Mouse (Mus musculus): ENCODE results near the gene Loxl3. TPM values are rescaled to one million over a fixed set of nuclear protein-coding genes. Genes with fewer than 3 reads are reported as not detected.
A peak's percentile ranks its signal among the peaks of the same experiment; 100 is the strongest.

Gene Loxl3
- total RNA-seq (2022): 1 to 10 TPM in 3 of 4 experiments, under 1 TPM in 1; 0.97 to 1.5 (median 1.3) TPM

DNA sequence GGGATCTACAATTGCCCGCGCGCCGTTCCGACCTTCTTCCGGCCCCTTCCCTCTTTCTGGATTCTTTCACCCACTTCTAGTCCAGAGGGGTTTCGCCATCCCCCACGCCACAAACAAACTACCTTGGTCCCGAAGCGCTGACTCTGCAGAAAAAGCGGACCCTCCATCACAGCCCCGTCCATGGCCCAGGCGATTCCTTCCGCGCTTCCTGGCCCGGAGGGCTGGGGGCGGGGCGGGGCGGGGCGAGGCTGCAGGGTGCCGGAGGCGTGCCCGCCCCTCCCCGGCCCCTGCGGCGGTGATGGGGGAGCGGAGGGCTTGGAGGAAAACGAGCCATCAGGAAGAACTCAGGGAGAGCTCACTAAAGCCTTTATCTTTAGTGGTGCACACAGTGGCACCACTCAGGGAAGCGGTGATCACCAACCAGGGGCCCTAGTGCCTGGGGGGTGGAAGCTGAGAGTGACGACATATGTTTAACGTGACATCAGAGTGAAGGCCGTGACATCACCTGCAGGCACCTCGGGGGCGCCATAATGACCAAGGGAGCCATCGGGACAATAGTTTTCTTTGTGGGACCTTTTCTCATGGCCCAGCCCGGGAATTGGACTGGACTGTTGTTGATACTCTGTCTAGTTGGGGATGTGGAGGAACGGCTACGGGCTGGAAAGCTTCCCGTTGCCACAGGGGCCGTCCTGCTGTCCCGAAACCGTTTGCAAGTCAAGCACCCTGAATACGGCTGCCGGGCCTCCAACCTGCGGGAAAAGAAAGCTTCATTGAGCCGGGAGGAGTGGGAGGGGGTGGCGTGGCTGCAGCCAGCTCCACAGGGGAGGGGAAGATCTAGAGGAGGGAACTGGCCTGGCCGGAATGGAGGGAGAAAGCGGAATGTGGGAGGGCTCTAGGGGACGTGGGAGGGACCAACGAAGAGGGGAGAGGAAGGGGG lies at the start of gene Loxl3, which contains the start of gene Dok1:
TSS of gene Loxl3 (plus strand) at position 925 of the 937 bp plus-strand sequence.
TSS of gene Dok1 (minus strand) at position 223 of the 937 bp plus-strand sequence.
- peak; percentile 33 to 53 for DNase-seq (ENCODE audit: low spot score in 2 of 2)

DNA sequence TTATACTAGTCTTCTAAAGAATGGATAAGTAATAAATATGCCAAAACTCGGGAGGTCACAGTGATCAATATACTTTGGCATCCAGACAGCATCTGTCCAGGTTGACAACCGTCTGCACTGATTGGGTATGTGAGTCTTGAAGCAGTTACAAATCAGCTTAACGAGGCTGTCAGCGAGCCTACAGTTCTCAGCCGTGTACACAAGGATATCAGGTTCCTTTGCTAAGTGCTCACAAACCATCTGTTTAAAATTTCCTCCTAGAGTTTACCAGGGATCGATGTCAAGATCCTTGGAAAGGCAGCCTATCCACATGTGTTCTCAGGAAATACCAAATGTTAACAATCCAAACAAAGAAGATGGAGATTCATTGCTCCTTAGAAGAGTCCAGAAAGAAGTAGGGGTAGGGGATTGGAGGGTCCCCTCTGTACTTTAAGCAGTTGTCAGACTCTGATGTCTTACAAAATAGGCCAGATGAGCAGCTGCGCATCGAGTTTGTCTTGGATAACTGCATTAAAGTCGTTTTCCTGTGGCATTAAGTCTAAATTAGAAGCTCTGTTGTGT lies 46.5 kb upstream of the Loxl3 start:
- DNase-seq (ENCODE audit: low spot score in 2 of 2): no peak

DNA sequence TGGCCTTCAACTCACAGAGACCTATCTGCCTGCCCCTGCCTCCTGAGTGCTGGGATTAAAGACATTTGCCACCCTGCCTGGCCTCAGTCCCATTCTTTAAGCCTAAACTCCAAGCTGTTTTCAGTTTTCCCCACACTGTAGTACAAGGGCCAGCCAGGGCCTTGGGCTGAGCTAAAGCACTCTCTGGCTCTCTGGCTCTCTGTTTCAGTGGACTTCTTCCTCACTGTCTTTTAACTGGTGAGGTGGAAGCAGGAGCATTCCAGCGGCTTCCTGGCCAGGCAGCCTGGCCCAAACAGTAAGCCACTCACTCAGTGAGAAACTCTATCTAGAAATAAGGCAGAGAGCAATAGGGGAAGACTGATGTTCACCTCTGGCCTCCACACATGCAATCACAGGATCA lies 40.3 kb upstream of the Loxl3 start:
- DNase-seq (ENCODE audit: low spot score in 2 of 2): no peak

DNA sequence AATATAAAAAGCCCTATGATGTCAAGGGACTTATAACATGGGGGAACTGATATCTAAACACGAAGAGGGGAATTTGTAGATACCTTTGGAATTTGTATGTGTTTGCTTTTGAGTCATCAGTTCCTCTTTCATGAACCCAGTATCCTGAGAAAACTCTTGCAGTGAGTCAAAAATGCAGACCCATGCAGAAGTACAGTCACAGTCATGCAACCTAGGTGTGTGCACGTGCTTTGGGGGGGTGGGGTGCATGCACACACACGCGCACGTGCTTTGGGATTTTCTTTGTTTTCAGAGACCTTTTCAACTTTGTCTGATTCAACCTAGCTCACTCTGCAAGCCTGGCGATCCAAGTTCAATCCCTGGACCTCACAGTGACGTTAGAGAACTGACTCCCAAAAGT lies 39.6 kb upstream of the Loxl3 start:
- no peak for DNase-seq (ENCODE audit: low spot score in 2 of 2)

DNA sequence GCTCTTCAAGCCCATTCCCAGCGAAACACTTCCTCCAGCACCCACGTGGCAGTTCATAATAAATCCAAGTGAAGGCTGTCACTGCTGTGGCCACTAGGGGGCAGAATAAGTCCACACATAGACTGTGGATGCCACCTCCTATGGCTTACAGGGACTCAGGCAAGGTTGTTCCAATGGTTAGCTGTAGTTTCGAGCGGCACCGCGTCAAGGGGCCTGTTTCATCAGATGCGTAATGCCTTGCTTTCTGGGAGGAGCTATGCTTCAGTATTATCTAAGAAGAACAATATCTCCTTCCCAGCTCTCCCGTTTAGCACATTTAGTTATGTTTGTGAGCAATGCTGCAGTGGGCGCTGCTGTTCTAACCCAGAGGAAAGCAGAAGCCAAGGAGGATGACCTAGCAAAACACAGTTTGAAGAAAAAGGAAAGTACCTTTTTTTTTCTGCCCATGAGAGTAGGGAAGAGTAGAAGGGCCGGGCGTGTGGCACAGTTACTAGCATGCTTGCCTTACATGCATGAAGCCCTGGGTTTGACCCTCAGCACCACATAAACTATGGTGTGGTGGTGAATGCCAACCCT lies 37.1 kb upstream of the Loxl3 start:
- DNase-seq (ENCODE audit: low spot score in 2 of 2): peak; percentile 91

DNA sequence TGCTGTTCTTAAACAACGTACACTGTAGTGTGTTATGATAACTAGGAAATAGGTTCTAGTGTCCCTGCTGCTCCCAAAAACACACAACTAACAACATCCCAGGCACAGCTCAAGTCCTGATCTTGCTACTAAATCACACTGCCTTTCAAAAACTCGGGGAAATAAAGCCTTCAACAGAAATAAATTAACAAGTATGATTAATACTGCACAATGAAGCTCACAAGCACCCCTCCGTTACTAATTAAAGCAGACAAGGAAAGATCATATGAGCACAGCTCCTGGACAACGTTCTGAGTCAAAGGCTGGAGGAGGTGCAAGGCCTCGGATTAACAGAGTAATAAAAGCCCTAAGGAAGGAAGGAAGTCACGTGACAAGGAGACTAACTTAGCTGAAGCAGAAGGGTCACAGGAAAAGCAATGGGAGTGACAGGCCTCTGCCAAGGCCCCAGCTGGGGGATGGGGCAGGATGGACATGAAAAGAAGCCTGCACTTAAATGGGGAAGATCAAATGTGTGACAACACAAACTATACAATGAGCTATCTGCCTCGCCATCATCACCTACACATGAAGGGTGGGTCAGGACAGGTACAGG lies 36.4 kb upstream of the Loxl3 start:
- DNase-seq (ENCODE audit: low spot score in 2 of 2): no peak

DNA sequence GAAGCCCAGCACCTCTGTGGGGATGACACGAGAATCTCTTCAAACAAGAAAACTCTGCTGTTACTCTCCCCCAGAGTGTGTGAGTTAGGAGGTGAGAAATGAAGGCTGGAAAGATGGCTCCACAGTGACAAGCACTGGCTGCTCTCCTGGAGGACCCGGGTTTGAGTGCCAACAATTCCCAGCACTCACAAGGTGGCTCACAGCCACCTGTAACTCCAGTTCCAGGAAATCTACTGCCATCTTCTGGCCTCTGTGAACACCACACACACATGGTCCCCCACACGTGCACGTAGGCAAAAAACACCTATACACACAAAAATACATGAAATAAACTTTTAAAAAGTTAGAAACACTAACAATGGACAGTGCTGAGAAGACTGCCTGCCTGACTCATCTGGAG lies 35.6 kb upstream of the Loxl3 start:
- no peak for DNase-seq (ENCODE audit: low spot score in 2 of 2)

DNA sequence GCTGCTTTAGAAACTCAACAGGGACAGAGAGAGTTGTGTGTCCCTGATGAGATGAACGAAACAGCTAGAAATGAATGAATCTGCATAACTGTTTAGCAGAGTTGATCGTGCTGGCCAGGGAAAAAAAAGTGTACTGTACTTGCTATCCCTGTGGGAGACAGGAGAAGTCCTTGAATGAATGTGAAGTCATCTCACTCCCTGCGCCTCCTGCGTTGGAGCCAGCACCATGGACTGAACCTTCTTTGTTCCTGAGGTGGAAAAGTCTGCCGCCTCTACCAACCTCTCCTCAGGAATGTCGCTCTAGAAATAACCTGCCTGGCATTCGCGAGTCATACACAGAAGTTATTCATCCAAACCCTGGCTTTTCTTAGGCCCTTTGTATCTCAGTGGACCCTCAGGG lies 34.0 kb upstream of the Loxl3 start:
- DNase-seq (ENCODE audit: low spot score in 2 of 2): no peak

DNA sequence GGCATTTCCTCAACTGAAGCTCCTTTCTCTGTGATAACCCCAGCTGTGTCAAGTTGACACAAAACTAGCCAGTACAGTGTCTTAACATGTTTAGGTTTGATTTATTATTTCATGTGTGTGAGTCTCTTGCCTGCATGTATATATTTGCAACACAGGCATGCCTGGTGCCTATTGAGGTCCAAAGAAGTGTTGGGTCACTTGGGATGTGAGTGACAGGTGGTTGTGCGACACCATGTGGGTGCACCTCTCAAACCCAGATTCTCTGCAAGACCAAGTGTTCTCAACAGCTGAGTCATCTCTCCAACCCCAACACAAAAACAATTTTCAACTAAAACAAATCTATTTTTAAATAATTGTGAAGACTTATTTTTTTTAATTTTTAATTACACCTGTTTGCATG lies 30.9 kb upstream of the Loxl3 start:
- no peak for DNase-seq (ENCODE audit: low spot score in 2 of 2)

DNA sequence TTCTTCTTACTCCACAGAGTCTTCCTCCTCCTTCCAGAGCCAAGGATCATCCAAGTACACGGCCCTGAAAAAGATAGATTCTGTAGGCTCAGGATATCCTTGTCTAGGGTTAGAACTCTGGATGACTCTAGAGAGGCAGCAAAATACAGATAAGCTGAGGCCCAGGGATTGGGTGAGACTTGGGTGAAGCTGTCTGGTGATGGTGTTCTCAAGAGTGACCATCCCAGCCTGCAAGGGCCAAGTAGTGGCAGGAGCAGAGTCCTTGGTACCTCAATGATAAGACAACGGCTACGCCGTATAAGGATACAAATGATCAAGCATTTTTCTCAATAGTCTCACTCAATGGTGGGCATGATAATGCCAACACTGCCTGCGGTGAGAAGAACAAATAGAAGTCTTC lies 30.1 kb upstream of the Loxl3 start:
- DNase-seq (ENCODE audit: low spot score in 2 of 2): no peak

DNA sequence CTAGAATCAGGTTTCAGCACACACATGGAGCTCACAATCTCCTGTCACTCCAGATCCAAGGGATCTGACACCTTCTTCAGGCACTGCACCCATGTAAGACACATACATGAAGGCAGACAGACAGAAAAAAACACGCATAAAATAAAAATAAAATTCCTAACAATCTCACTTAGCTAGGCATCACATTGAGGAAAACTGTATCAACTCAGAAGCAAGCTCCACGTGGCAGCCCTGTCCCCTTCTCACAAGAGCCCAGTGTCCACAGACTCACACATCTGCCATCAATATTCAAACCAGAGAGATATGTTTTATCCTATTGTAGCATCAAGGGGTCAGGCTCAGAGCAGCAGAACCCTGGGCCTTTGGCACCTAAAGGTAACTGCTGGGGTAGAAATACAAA lies 29.7 kb upstream of the Loxl3 start:
- DNase-seq (ENCODE audit: low spot score in 2 of 2): no peak

DNA sequence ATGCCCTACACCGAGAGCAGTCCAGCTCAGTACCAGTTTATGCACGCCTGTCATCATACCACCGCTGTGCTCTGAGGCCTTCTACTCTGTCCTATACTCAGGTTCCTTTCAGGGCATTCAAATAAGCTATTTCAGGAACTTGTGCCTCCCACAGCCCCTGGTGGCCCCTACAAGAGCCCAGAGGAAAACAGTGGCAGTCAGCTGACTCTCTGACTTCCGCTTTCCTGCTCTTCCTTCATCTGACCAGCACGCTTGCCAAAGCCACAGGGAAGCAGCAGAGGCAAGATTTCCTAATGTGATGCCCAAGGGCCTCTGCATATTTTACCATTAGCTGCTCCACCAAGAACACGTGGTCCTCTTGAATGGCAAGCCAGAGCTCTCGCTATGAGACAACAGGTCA lies 29.1 kb upstream of the Loxl3 start:
- no peak for DNase-seq (ENCODE audit: low spot score in 2 of 2)

DNA sequence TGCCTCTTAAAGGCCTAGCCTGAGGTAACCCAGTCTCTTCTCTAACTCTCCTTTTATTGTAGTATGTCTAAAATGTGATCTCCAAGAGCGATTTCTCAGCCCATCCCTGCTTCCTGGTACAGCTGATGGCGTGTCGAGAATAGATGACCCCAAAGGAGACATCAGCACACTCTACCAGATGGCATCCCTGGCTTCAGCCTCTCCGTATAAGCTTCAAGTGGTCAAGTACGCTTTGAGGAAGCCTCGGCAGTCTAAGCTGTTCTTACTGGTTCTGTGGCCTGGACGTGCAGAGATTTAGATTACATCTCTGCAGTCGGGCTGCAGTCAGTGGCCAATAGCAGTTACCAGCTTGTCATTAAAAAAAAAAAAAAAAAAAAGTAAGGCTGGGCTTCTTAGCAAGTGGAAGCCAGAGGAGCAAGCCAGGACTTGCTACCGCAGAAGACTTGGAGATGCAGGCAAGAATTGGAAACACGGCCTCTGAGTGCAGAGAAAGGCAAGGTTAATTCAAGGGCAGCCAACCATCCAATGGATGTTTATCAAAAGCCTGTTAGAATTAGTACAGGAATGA lies 28.4 kb upstream of the Loxl3 start:
- no peak for DNase-seq (ENCODE audit: low spot score in 2 of 2)

DNA sequence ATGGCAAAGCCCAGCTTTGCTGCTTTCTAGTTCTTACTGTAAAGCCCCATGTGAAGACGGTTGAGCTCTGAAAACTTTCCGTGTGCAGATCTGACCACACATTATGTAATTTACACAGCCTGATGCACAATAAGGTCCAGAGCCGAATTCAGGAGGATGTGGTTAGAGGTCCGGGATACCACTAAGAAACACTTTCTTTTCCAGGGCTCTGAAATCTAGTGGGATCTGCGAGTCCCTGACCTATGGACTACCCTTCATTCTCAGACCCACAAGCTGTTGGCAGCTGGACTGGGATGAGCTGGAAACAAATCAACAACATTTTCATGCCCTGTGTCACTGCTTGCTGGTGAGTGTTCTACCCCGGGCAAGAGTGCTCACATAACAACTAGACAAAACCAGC lies 27.9 kb upstream of the Loxl3 start:
- DNase-seq (ENCODE audit: low spot score in 2 of 2): no peak

DNA sequence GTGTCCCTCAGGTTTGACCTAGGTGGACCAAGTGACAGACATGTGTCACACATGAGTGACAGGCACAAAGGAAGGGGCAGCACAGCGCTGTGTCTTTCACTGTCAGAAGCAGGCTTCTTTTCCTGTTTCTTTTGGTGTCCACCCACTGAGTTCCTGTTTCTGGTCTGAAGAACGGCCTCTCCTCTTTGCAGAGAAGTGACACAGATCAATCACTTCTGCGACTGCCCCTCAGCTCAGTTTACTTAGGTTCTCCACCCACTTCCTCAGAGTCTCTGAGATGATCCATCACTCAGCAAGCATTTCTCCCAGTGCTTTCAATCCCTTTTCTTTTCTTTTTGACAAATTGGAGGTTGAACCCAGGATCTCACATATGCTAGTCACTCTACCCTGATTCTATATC lies 25.3 kb upstream of the Loxl3 start:
- no peak for DNase-seq (ENCODE audit: low spot score in 2 of 2)

DNA sequence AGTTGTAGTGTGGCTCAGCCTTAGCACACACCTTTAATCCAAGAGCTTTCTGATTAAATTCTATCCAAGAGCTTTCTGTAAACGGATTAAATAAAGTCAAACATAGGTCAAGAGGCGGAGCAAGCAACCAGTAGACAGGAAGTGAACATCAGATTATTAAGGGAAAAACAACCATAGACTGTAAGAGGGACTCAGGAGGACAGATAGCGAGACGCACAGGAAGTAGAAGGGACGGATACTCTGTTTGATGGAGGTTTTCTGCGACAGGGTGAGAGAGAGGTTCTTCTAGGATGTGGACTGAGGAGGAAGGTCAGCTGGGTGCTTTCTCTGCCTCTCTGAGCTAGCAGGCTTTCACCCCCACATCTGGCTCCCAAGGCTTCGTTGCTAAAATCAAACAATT lies 24.0 kb upstream of the Loxl3 start:
- DNase-seq (ENCODE audit: low spot score in 2 of 2): no peak

DNA sequence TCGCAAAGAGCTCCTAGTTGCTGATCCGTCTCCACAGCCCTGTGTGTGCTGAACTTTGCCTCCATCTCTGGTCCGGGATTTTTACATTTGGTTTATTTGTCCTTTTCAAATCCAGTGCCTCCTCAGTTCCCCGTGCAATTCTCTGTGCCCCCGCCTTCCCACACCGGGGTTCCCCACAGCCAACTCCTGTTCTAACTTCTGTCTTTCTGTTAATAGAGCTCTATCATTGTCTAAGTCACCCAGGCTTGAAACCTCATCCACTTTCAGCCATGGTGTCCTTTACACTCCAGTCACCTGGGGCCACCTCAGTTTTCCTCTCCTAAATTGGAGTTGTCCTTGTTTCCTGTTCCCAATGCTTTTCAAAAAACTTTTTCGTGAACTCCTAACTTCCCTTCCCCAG lies 22.7 kb upstream of the Loxl3 start:
- no peak for DNase-seq (ENCODE audit: low spot score in 2 of 2)

DNA sequence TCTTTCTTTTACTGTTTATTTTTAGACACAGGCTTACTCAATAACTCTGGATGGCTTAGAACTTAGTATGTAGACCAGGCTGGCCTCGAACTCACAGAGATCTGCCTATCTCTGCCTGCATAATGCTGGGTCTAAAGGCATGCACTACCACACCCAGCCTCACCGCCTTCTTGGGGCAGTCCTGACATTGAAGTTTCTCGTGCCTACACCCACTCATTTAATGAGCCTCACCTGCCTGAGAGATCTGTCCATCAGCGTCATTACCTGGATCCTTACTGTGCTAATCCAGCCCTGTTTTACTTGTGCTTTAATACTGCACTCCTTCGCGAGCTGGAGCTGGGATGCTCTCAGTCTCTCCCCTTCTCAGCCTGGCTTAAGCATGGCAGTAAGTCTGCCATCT lies 22.2 kb upstream of the Loxl3 start:
- no peak for DNase-seq (ENCODE audit: low spot score in 2 of 2)

DNA sequence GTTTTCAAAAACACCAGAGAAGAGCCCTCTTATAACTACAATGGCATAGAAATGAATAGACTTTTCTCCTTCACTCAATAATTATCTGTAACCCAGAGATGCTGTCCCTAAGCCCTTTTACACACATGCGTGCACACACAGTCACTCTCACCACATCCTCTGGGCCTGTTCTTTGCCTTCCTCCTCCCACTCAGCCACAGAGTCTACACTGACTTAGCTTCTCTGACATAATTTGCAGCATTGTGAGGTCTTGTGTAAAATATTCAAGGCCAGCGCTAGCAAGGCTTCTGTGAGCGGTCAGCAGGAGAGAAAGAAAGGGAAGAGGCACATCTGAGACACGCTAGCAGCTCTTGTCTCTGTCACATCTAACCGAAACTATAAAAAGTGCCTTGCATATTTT lies 20.5 kb upstream of the Loxl3 start:
- DNase-seq (ENCODE audit: low spot score in 2 of 2): no peak

DNA sequence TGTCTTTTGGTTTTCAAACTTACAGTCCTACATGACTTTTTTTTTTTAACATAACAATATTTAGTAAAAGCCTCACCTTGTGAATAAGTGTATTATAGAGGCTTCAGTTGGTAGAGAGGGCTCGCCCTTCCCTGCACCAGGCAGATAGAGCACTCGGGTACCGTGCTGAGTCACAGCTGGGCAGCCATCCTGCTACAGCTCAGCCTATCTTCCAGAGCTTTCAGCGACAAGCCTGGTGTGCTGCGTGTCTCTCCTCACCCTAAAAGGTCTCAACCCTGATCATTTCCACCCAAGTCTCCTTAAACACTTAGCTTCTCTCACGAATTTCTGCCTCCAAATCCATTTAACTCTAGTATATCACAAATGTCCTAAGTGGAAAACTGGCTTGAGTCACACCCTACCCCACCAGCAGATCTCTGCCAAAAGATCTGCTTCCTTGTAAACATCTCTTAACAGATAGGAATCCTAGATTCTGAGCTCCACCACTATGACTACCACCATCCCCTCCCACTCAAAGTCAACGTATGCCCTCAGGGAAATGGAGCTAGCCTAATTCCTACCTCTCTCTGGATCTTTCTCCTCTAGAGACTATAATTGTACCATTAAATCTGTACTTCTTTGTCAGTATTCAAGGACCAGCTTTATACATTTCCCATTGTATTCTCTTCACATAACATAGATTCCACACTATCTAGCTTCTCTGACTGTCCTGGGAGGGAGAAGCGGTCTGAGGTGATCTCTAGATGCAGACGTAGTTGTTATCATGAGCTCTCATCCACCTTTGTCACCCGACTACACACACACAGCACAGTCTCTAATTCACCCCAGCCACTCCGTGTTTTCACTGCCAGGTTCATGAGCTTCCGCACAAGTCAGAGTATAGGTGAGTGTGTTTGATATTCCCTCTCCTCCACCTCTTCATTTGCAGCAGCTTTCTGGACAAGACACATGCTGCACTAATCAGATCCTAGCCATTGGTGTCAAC lies 19.2 kb upstream of the Loxl3 start:
- no peak for DNase-seq (ENCODE audit: low spot score in 2 of 2)

DNA sequence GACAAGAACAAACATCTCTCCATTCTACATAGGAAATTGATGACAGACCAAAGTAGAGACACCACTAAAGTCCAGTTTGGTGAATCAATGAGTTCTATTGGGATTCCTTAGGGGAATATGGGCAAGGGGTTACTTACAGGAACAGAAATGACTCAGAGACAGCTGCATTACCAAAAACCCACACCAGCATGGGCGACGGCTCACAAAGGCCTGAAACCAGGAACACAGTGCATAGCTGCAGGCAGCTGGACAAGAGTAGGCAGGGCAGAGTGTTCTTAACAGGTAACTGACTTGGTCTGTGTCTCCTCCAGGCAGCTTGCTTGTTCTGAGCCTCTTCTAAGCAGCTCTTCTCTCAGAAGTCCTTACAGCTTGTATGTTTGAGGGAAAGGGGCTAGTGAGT lies 18.2 kb upstream of the Loxl3 start:
- DNase-seq (ENCODE audit: low spot score in 2 of 2): no peak

All from gastrocnemius, adult 8-10 months (tissue).